Mouse (Mus musculus): ENCODE measurements around the gene Olfr801. TPM values are rescaled to one million over a fixed set of nuclear protein-coding genes. Genes with fewer than 3 reads are reported as not detected.

Gene Olfr801
- polyA plus RNA-seq (2017; shearing (Covaris generic)): 1 to 10 TPM in 1 of 2 experiments, under 1 TPM in 1; 0.27 to 2.8 TPM

DNA sequence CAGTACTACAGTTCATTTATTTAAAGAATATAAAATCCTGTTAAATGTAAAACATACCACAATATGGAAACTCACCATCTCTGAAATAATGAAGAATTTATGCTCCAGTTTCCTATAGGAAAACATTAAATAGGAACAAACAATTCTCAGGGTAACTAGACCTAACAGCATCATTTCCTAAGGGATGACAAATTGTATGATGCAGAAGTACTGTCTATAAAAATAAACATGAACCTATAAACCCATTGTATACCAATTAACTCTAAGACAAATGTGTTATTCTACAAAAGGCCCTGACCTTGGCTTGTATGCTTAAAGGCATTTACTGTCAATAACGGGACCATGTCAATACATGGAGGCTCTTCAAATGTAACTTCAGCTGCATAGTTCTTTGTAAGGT is at the start of gene Olfr801:
Gene Olfr801, minus strand, starts transcription at position 101 of the 400 bp plus-strand sequence.

DNA sequence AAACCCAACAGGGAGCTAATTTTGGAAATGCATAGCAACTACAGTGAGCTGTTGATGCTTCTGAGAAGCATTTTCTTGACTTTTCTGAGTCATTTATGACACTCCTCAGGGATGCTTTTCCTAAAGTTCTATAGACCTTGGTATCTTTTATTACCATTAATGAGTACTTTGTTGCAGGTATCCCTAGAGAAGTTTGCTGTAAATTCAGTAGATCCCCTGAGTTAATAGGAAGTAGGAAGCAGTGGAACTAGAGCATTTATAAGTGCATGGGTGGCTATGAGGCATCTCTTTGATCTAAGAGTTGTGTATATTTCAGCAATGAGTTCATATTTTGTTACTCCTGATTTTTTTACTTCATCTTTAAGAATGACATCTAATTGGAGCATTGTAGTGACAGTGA is 29.2 kb upstream of the Olfr801 start, which contains the start of gene Olfr804:
Gene Olfr804, plus strand, starts transcription at position 301 of the 400 bp plus-strand sequence.

DNA sequence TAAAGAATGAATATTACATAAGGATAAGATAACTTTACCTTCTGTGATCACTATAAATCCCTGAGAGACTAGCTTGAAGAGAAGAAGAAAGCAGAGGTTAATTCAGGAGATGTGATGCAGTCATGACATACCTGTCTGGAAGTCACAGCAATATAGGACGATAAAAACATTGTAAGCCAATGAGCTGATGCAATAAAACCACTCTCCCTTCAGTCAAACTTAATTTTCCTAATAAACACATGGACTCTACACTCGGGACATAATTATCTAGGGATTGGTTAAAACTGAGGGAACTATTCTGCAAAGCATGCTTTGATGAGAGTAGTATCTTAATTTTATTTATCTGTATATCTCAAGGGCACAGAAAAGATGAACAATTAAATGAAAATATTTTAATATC is 20.5 kb upstream of the Olfr801 start, which contains the start of gene Olfr803:
Gene Olfr803, minus strand, starts transcription at position 101 of the 400 bp plus-strand sequence.

DNA sequence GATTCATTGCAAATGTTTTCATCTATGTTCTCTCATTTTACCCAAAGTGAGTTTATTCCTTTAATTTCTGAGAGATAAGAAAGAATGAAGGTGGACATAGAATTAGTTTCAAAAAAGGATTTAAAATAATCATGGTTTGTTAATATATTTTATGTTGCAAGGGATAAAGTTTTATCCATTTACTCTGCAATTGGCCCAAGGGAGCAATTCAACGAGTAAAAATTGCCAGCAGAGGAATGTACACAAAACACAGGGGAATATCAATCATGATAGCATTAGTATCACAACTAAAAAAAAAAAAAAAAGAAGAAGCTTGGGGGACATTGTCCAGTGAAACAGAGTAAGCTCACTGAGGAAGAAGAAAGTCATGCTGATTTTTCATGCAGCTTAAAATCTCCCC is 14.4 kb upstream of the Olfr801 start, which contains the start of gene Olfr802:
Gene Olfr802, minus strand, starts transcription at position 101 of the 400 bp plus-strand sequence.

DNA sequence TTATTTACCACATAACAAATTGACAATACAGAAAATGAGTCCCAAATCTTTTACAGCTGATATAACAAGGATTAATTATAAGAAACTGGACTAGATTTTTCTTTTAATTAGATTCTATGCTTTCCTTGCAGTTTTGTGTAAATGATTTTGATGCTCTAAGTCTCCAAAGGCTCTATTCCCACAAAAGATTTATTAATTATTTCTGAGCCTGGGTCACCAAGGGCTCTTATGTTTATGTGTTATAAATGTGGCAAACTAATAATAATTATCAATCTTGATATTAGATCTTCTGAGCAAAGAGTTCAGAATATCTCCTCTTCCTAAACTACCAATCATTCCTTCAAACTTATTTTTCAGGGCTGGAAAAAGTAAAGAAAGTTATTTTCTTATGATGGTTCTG is 16.3 kb downstream of the Olfr801 start, which contains the start of gene Olfr800:
Gene Olfr800, plus strand, starts transcription at position 301 of the 400 bp plus-strand sequence.

DNA sequence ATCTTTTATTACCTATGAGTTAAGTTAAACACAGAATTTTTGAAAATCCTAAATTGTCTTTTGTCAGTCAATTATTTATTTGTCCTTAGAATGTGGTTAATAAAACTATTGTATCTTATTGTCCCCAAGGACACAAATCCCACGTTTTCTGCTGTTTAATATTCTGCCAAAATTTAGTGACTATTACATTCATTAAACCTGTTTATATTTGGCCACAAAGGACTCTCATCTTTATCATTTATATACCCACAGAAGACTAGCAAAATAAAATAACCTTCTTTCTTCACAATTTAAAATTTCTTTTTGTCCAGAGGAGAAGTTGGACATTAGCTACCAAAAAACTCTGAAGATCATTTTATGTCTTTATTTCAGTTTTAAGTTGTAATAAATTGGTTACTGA is 36.5 kb downstream of the Olfr801 start, which contains the start of gene Olfr799:
Gene Olfr799, plus strand, starts transcription at position 301 of the 400 bp plus-strand sequence.

DNA sequence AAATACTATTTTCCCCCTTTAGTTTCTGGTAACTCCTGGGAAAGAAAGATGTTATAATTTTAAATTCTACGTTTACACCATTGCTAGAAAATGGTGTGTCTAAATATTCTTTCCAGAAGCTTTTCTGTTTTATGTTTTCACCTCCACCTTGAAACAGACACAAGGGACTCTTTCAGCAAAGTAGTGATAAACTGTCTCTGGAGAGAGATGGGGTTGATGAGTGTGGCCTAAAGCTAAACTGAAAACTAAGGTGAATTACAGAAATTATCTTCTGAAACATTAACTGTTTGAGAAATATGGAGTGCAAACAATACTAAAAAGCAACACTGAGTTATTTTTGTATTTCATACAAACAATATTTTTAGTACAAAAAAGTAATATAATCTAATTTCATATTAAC is 45.8 kb downstream of the Olfr801 start, which contains the start of gene Olfr798:
Gene Olfr798, minus strand, starts transcription at position 101 of the 400 bp plus-strand sequence.

Other genes starting within 250 kb of the Olfr801 start
- gene Olfr786, start 246.6 kb downstream of the Olfr801 start, polyA plus RNA-seq (2017; shearing (Covaris generic)): not detected
- 1 to 10 TPM in 1 of 2 experiments, under 1 TPM in 1; 0.14 to 1.8 TPM for gene Olfr787, start 212.0 kb downstream of the Olfr801 start, polyA plus RNA-seq (2017; shearing (Covaris generic))
- gene Olfr788, start 202.9 kb downstream of the Olfr801 start, polyA plus RNA-seq (2017; shearing (Covaris generic)): under 1 TPM in 1 of 2 experiments, not detected in 1; 0.04 TPM
- gene Olfr789, start 189.1 kb downstream of the Olfr801 start, polyA plus RNA-seq (2017; shearing (Covaris generic)): under 1 TPM in 1 of 2 experiments, not detected in 1; 0.06 TPM
- not detected for gene Olfr790, start 175.4 kb downstream of the Olfr801 start, polyA plus RNA-seq (2017; shearing (Covaris generic))
- gene Olfr791, start 152.1 kb downstream of the Olfr801 start, polyA plus RNA-seq (2017; shearing (Covaris generic)): under 1 TPM in 1 of 2 experiments, not detected in 1; 0.48 TPM
- under 1 TPM in 1 of 2 experiments, not detected in 1; 0.31 TPM for gene Olfr792, start 134.7 kb downstream of the Olfr801 start, polyA plus RNA-seq (2017; shearing (Covaris generic))
- not detected for gene Olfr794, start 106.2 kb downstream of the Olfr801 start, polyA plus RNA-seq (2017; shearing (Covaris generic))
- not detected for gene Olfr796, start 61.3 kb downstream of the Olfr801 start, polyA plus RNA-seq (2017; shearing (Covaris generic))
- 1 to 10 TPM in 1 of 2 experiments, under 1 TPM in 1; 0.13 to 1.1 TPM for gene Olfr798, start 45.9 kb downstream of the Olfr801 start, polyA plus RNA-seq (2017; shearing (Covaris generic))
- gene Olfr799, start 36.4 kb downstream of the Olfr801 start, polyA plus RNA-seq (2017; shearing (Covaris generic)): under 1 TPM in 1 of 2 experiments, not detected in 1; 0.43 TPM
- gene Olfr800, start 16.2 kb downstream of the Olfr801 start, polyA plus RNA-seq (2017; shearing (Covaris generic)): not detected
- gene Olfr802, start 14.3 kb upstream of the Olfr801 start, polyA plus RNA-seq (2017; shearing (Covaris generic)): under 1 TPM in 1 of 2 experiments, not detected in 1; 0.13 TPM
- gene Olfr803, start 20.4 kb upstream of the Olfr801 start, polyA plus RNA-seq (2017; shearing (Covaris generic)): not detected
- gene Olfr804, start 29.3 kb upstream of the Olfr801 start, polyA plus RNA-seq (2017; shearing (Covaris generic)): under 1 TPM; 0.02 to 0.07 TPM
- not detected for gene Olfr805, start 55.5 kb upstream of the Olfr801 start, polyA plus RNA-seq (2017; shearing (Covaris generic))
- gene Olfr806, start 68.1 kb upstream of the Olfr801 start, polyA plus RNA-seq (2017; shearing (Covaris generic)): not detected
- gene Olfr807, start 83.9 kb upstream of the Olfr801 start, polyA plus RNA-seq (2017; shearing (Covaris generic)): under 1 TPM in 1 of 2 experiments, not detected in 1; 0.82 TPM
- gene Olfr808, start 91.6 kb upstream of the Olfr801 start, polyA plus RNA-seq (2017; shearing (Covaris generic)): not detected
- under 1 TPM; 0.07 to 0.22 TPM for gene Olfr809, start 100.8 kb upstream of the Olfr801 start, polyA plus RNA-seq (2017; shearing (Covaris generic))
- not detected for gene Olfr810, start 121.1 kb upstream of the Olfr801 start, polyA plus RNA-seq (2017; shearing (Covaris generic))
- gene Olfr811, start 130.5 kb upstream of the Olfr801 start, polyA plus RNA-seq (2017; shearing (Covaris generic)): not detected
- gene Olfr812, start 172.2 kb upstream of the Olfr801 start, polyA plus RNA-seq (2017; shearing (Covaris generic)): 1 to 10 TPM in 1 of 2 experiments, under 1 TPM in 1; 0.20 to 1.2 TPM
- gene Olfr813, start 181.5 kb upstream of the Olfr801 start, polyA plus RNA-seq (2017; shearing (Covaris generic)): not detected
- gene Olfr814, start 206.0 kb upstream of the Olfr801 start, polyA plus RNA-seq (2017; shearing (Covaris generic)): under 1 TPM in 1 of 2 experiments, not detected in 1; 0.91 TPM
- 1 to 10 TPM in 1 of 2 experiments, under 1 TPM in 1; 0.18 to 1.8 TPM for gene Olfr815, start 232.0 kb upstream of the Olfr801 start, polyA plus RNA-seq (2017; shearing (Covaris generic))
- gene Olfr816, start 241.7 kb upstream of the Olfr801 start, polyA plus RNA-seq (2017; shearing (Covaris generic)): 1 to 10 TPM in 1 of 2 experiments, under 1 TPM in 1; 0.37 to 1.4 TPM